Mouse (Mus musculus) liver, postnatal 0 days (tissue): ENCODE results near the gene Actr3b.

Experiments used
- CTCF ChIP-seq: sonication (generic); IDR thresholded peaks from 2 replicates; pipeline ENCODE4 v1.5.1; 2016; ENCODE audit warnings: antibody characterized with exemption, low read depth
- EP300 ChIP-seq: IDR thresholded peaks from 2 replicates; pipeline ENCODE4 v1.6.1; 2016; ENCODE audit warnings: antibody characterized with exemption, low read depth, mild to moderate bottlenecking

- peak; percentile 70 for TF ChIP-seq CTCF
- TF ChIP-seq EP300, result no peak
Observed at GRCm38 (mm10) chr5:25831624-25832023, 71.8 kb downstream of the Actr3b start.
